Mouse (Mus musculus): ENCODE measurements at regions not wholly inside any gene's neighbourhood (a gene's known extent, or its start where the extent isn't known, plus 50 kb on each side); places are given as distances from the start of the nearest gene placed in this dataset.

GRCm38 (mm10) chr11:7506421-7506945, 292.8 kb upstream of the Igfbp3 start:
- Histone ChIP-seq H3K27me3 (no peaks in the 10 kb centered on the region), H3K9me3 (no peaks in the 10 kb centered on the region), H3K27ac (no peak overlapping the region), H3K4me3 (no peak overlapping the region), H3K4me1 (peaks cover 5% of the 10 kb centered on the region; the same call in 1 of the 2 replicates), H3K36me3 (no peaks in the 10 kb centered on the region), H3K9ac (no peak overlapping the region), H3K4me2 (replicated peaks) (no peak overlapping the region)
- no peak for ATAC-seq (ENCODE audit: low FRiP score, low read depth)
- WGBS, result 21% methylated on average over 7 of the region's 7 CpGs

DNA sequence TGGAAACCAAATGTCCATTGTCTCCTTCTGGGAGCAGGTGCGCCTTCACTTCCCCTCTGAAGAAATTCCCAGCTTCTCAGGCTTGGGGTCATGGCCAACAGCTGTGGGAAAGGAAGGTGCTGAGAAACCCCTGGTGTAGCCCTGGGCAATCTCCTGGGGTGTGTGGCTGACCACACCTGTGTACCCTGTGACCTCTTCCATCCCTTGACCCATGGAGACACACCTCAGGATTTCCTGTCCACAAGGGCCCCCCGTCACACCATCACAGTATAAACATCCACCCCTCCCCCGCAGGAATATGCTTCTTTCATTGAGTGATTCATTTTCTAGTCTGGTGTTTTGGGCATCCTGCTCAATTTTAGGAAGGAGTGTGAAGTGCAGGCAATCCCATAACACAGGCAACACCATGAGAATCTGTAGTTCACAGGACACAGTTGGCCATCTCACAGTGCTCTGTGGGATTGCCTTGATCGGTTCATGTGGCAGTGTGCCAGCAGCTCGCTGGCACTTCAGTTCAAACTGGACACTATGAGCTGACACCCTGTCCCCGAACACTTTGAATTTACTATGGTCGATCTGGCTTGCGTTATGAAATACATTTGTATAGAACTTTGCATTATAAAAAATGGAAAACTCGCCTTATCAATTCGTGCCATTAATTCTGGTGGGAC, 291.1 kb upstream of the Igfbp3 start:
- peaks cover 5% of the 10 kb centered on the region; the same call in 1 of the 2 replicates for H3K4me1 ChIP-seq
- H3K4me2 ChIP-seq (replicated peaks), result no peak overlapping the region
- 84% methylated on average over 10 of the region's 10 CpGs for WGBS
- no peak overlapping the region for H3K27ac ChIP-seq
- H3K4me3 ChIP-seq, result no peak overlapping the region
- H3K36me3 ChIP-seq, result no peaks in the 10 kb centered on the region
- ATAC-seq (ENCODE audit: low FRiP score, low read depth), result no peak
- H3K9ac ChIP-seq, result no peak overlapping the region
- no peaks in the 10 kb centered on the region for H3K27me3 ChIP-seq
- H3K9me3 ChIP-seq, result no peaks in the 10 kb centered on the region

DNA sequence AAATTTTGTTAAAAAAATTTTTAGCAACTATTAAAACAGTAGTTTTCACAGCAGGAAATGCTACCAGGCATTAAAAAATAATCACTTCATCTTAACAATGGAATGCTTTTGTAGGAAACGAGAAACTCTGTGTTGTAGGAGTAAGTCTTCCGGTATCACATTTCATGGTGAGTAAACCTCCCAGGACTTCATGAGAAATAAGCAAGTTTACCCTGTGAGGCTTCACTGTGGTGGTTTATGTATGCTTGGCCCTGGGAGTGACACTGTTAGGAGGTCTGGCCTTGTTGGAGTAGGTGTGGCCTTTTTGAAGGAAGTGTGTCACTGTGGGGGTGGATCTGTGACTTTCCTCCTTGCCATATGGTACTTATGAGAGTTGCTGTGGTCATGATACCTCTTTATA, 289.0 kb upstream of the Igfbp3 start:
- 49% methylated on average over 2 of the region's 2 CpGs for WGBS

GRCm38 (mm10) chr11:7502045-7502444, 288.3 kb upstream of the Igfbp3 start:
- Histone ChIP-seq H3K9me3 (no peaks in the 10 kb centered on the region), H3K4me3 (no peak overlapping the region), H3K4me1 (peaks cover 5% of the 10 kb centered on the region; the same call in 1 of the 2 replicates), H3K9ac (no peak overlapping the region), H3K36me3 (no peaks in the 10 kb centered on the region), H3K27me3 (no peaks in the 10 kb centered on the region), H3K27ac (no peak overlapping the region), H3K4me2 (replicated peaks) (no peak overlapping the region)
- WGBS, result 63% methylated on average over 2 of the region's 2 CpGs
- ATAC-seq (ENCODE audit: low FRiP score, low read depth), result peak; percentile 32; the same call in 1 of the 2 replicates

More for the DNA sequence above, 289.0 kb upstream of the Igfbp3 start:
- Histone ChIP-seq H3K9ac (no peak overlapping the region), H3K4me2 (replicated peaks) (no peak overlapping the region), H3K27me3 (no peaks in the 10 kb centered on the region), H3K4me1 (peaks cover 5% of the 10 kb centered on the region; the same call in 1 of the 2 replicates), H3K27ac (no peak overlapping the region), H3K36me3 (no peaks in the 10 kb centered on the region), H3K9me3 (no peaks in the 10 kb centered on the region), H3K4me3 (no peak overlapping the region)
- no peak for ATAC-seq (ENCODE audit: low FRiP score, low read depth)

DNA sequence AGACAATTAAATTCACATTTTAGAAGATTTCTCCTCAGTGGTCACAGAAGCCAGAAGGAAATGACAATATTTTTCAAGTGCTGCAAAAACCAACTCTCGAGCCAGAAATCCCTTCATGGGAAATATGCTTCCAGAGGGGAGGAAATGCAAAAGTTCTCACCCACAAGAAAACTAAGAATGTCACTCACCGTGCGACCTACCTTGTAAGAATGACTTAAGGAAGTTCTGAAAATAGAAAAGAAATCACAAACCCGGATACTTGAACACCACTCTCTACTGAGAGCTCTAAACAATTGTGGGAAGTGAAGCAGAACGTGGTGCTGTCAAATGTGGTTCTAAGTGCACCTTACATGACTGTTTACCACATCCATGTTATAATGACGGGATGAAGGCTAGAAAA, 284.1 kb upstream of the Igfbp3 start:
- H3K9ac ChIP-seq, result no peak overlapping the region
- no peak overlapping the region for H3K4me3 ChIP-seq
- H3K27ac ChIP-seq, result no peak overlapping the region
- ATAC-seq (ENCODE audit: low FRiP score, low read depth), result no peak
- H3K4me2 ChIP-seq (replicated peaks), result no peak overlapping the region
- WGBS, result 78% methylated on average over 6 of the region's 6 CpGs
- H3K4me1 ChIP-seq, result peaks cover 5% of the 10 kb centered on the region; the same call in 1 of the 2 replicates
- no peaks in the 10 kb centered on the region for H3K27me3 ChIP-seq
- no peaks in the 10 kb centered on the region for H3K36me3 ChIP-seq
- H3K9me3 ChIP-seq, result no peaks in the 10 kb centered on the region

DNA sequence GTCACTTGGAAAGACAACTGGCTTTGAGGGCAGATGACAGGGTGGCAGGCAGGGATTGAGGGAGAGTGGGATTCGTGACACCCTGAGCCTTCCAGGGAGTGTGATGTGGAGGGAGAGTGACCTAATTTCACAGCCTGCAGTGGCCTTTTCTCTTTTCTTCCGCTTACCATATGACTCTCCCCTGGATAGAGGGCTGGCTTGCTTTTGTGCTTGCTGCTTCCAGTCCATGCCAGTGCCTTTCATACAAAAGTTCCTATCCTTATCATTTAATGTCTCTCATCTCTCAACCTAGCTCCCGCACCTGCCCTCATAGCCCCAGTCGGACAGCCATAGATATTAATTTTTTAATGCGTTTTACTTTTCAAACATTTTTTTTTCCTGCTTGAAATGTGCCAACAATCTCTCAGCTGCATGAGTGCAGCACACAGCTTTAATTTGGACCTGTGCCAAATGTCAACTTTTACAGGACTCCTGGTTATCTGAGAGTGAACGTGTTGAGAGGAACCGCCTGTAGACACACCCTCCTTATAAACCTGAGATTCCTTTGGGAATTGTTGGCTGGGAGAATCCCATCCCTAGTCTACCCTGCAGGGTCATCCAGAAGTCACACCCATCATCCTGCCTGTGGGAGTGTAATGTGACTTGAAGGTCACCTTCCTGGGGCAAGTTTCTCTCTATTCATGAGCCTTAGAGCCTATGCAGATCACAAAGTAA, 260.3 kb upstream of the Igfbp3 start:
- Histone ChIP-seq H3K27me3 (no peaks in the 10 kb centered on the region), H3K27ac (no peak overlapping the region), H3K4me3 (no peak overlapping the region), H3K9me3 (no peaks in the 10 kb centered on the region), H3K9ac (no peak overlapping the region), H3K4me2 (replicated peaks) (no peak overlapping the region), H3K4me1 (no peaks in the 10 kb centered on the region), H3K36me3 (no peaks in the 10 kb centered on the region)
- ATAC-seq (ENCODE audit: low FRiP score, low read depth), result no peak; the same call in 1 of the 2 replicates
- WGBS, result 68% methylated on average over 7 of the region's 7 CpGs

DNA sequence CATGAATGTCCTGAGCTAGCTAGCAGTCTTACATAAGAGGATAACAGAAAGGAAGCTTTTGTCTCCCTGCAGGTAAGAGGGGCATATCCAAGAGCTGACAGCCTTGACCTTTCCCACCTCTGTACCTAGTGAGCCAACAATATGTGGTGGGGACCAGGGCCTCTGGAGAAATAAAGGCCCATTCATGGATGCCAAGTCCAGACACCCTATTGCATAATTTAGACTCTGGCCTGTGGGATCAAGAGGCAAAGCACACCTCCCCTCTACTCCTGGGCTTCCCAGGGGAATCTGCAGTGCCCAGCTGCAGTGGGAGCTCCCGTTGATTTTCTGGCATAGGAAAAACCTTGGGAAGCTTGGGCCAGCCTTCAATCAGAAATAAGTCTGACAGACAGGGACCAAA, 251.8 kb upstream of the Igfbp3 start:
- no peaks in the 10 kb centered on the region for H3K27me3 ChIP-seq
- no peak overlapping the region for H3K4me3 ChIP-seq
- 77% methylated on average over 1 of the region's 1 CpGs for whole genome bisulfite sequencing
- no peak overlapping the region for H3K4me2 ChIP-seq (replicated peaks)
- H3K36me3 ChIP-seq, result no peaks in the 10 kb centered on the region
- no peaks in the 10 kb centered on the region for H3K9me3 ChIP-seq
- no peak overlapping the region for H3K27ac ChIP-seq
- no peak overlapping the region for H3K9ac ChIP-seq
- H3K4me1 ChIP-seq, result peaks cover 7% of the 10 kb centered on the region
- no peak for ATAC-seq (ENCODE audit: low FRiP score, low read depth)

GRCm38 (mm10) chr11:7461956-7462771, 248.4 kb upstream of the Igfbp3 start:
- no peak for ATAC-seq (ENCODE audit: low FRiP score, low read depth)
- WGBS, result 43% methylated on average over 6 of the region's 6 CpGs

DNA sequence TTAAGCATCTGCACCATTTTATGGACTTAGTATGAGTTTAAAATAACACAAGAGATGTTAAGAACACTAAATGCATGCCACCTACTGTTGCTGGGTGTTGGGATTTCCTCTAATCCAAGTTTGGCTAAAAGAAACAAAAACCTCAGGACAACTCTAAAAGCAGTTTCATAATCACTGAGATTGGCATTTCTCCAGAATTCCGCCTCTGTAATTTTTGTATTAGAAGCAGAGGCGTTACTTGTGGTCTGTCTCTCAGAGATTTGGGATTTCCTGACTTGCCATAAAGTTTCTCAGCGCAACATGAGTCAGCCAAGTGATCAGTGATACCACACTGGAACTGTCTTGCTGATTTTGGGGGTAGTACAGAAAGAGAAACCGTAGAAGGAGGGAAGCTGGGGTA, 238.0 kb upstream of the Igfbp3 start:
- Histone ChIP-seq H3K4me3 (no peak overlapping the region), H3K4me2 (replicated peaks) (no peak overlapping the region), H3K9me3 (no peaks in the 10 kb centered on the region), H3K36me3 (no peaks in the 10 kb centered on the region), H3K9ac (no peak overlapping the region), H3K27ac (no peak overlapping the region), H3K27me3 (no peaks in the 10 kb centered on the region), H3K4me1 (no peaks in the 10 kb centered on the region)
- WGBS, result 70% methylated on average over 4 of the region's 4 CpGs
- ATAC-seq (ENCODE audit: low FRiP score, low read depth), result no peak

More at GRCm38 (mm10) chr11:7461956-7462771, 248.4 kb upstream of the Igfbp3 start:
- Histone ChIP-seq H3K4me3 (no peak overlapping the region), H3K27ac (no peak overlapping the region), H3K9me3 (no peaks in the 10 kb centered on the region), H3K4me2 (replicated peaks) (no peak overlapping the region), H3K36me3 (no peaks in the 10 kb centered on the region), H3K4me1 (peaks cover 7% of the 10 kb centered on the region), H3K9ac (no peak overlapping the region), H3K27me3 (no peaks in the 10 kb centered on the region)

DNA sequence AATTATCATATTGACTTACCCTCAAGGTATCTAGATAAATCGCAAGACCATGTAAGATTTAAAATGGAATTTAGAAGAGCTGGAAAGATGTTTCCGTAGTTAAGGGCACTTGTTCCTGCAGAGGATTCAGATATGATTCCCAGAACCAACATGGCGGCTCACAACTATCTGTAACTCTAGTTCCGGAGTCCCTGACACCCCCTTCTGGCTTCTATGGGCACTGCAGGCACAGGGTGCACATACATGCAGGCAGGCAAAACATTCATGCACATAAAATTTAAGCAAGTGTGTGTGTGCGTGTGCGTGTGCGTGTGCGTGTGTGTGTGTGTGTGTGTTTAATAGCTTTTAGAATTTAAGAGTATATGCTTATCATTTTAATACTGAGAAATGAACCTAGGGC, 230.8 kb upstream of the Igfbp3 start:
- no peaks in the 10 kb centered on the region for H3K36me3 ChIP-seq
- no peak overlapping the region for H3K4me3 ChIP-seq
- WGBS, result 96% methylated on average over 8 of the region's 8 CpGs
- no peak for ATAC-seq (ENCODE audit: low FRiP score, low read depth)
- no peak overlapping the region for H3K9ac ChIP-seq
- no peaks in the 10 kb centered on the region for H3K9me3 ChIP-seq
- H3K27me3 ChIP-seq, result no peaks in the 10 kb centered on the region
- no peak overlapping the region for H3K4me2 ChIP-seq (replicated peaks)
- H3K4me1 ChIP-seq, result no peaks in the 10 kb centered on the region
- H3K27ac ChIP-seq, result no peak overlapping the region

- Histone ChIP-seq H3K4me3 (no peak overlapping the region), H3K27me3 (no peaks in the 10 kb centered on the region), H3K4me2 (replicated peaks) (no peak overlapping the region), H3K9ac (no peak overlapping the region), H3K9me3 (no peaks in the 10 kb centered on the region), H3K36me3 (no peaks in the 10 kb centered on the region), H3K27ac (no peak overlapping the region), H3K4me1 (no peaks in the 10 kb centered on the region)
- 90% methylated on average over 3 of the region's 3 CpGs for WGBS
- ATAC-seq (ENCODE audit: low FRiP score, low read depth), result no peak
Measured at GRCm38 (mm10) chr11:7439276-7439675, 225.6 kb upstream of the Igfbp3 start.

- no peaks in the 10 kb centered on the region for H3K36me3 ChIP-seq
- H3K9me3 ChIP-seq, result no peaks in the 10 kb centered on the region
- H3K4me1 ChIP-seq, result no peaks in the 10 kb centered on the region
- H3K9ac ChIP-seq, result no peak overlapping the region
- no peaks in the 10 kb centered on the region for H3K27me3 ChIP-seq
- no peak overlapping the region for H3K4me3 ChIP-seq
- no peak overlapping the region for H3K27ac ChIP-seq
- no peak overlapping the region for H3K4me2 ChIP-seq (replicated peaks)
- peak; percentile 67; the same call in 1 of the 2 replicates for ATAC-seq (ENCODE audit: low FRiP score, low read depth)
- 71% methylated on average over 3 of the region's 3 CpGs for WGBS
Measured at GRCm38 (mm10) chr11:7434591-7434990, 220.9 kb upstream of the Igfbp3 start.
